11 mouse cellular contexts compared by ENCODE assay signal in the genomic region with DNA sequence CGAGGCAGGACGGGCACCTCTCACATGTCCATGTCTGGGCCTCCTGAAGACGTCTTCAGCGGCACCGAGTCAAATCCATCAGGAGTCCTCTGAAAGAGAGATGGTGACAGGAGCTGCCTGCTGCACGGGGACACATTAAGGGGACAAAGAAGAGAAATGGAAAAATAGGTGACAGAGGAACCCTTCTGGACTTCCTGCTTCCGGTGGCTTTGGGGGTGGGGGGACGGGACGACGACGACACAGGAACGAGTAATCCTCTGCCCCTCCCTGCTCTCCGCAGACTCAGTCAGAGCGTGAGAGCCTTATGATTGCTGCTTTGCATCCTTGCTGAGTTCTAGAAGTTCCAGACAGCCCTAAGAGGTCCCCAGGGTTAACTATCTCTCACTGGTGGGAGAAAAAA. TPM values are rescaled to one million over a fixed set of nuclear protein-coding genes. Genes with fewer than 3 reads are reported as not detected.
DNase-seq lines count a peak whose midpoint lies in the region; ATAC-seq and TF ChIP-seq lines count a peak whose summit lies in the region.
"Had no signal": no experiment of that assay in that cellular context is flagged by ENCODE, and none has a peak within 500 bp of the region (broad histone marks: within the 10 kb centered on the region; RNA-seq: fewer than 3 reads in every experiment).

No protein-coding gene starts in this region.

- H3K9me3 ChIP-seq in kidney, embryonic 14.5 days (ENCODE audit: control insufficient read depth, low read length) = no peaks in the 10 kb centered on the region
- H3K9me3 ChIP-seq in CH12.LX (replicated peaks; ENCODE audit: low read length) = no peaks in the 10 kb centered on the region
- no peaks in the 10 kb centered on the region for H3K9me3 ChIP-seq in embryonic facial prominence, embryonic 15.5 days (replicated peaks)
- H3K9me3 ChIP-seq: neural tube, embryonic 13.5 days had no signal

- no peaks in the 10 kb centered on the region for H3K4me1 ChIP-seq in kidney, embryonic 14.5 days (ENCODE audit: control insufficient read depth, insufficient read depth, low read length)
- peaks cover 4 to 14% of the 10 kb centered on the region in 2 experiments for H3K4me1 ChIP-seq in CH12.LX (ENCODE audit: control insufficient read depth in 1 of 2, insufficient read depth in 2 of 2)
- H3K4me1 ChIP-seq in embryonic facial prominence, embryonic 15.5 days = peaks cover 5% of the 10 kb centered on the region; the same call in 1 of the 2 replicates
- H3K4me1 ChIP-seq: neural tube, embryonic 13.5 days had no signal

- dilution Hi-C loops in CH12.LX (cut with MboI; ENCODE audit: extremely low pct_ligation_motif_present, extremely low pct_unique_long_range_greater_than_20kb, low sequenced_read_pairs) = no loop called here

- TF ChIP-seq RAD21 in CH12.LX (IDR thresholded peaks at IDR 0.05; ENCODE audit: low read depth, low read length) = no peak

- no peaks in the 10 kb centered on the region for H3K36me3 ChIP-seq in kidney, embryonic 14.5 days (ENCODE audit: control insufficient read depth, insufficient read depth, low read length)
- H3K36me3 ChIP-seq in CH12.LX (replicated peaks in 1 of 2; ENCODE audit: control insufficient read depth in 1 of 2, insufficient read depth in 1 of 2, low read length in 1 of 2) = no peaks in the 10 kb centered on the region
- H3K36me3 ChIP-seq in embryonic facial prominence, embryonic 15.5 days = no peaks in the 10 kb centered on the region
- H3K36me3 ChIP-seq: neural tube, embryonic 13.5 days had no signal

- no peak overlapping the region for H3K4me3 ChIP-seq in kidney, embryonic 14.5 days (ENCODE audit: low read length)
- H3K4me3 ChIP-seq in CH12.LX (replicated peaks in 1 of 3; ENCODE audit: low read depth in 2 of 3, low read length in 2 of 3, poor library complexity in 1 of 3) = peak overlapping the region; percentile 70 to 89 (median 82)
- no peak overlapping the region for H3K4me3 ChIP-seq in embryonic facial prominence, embryonic 15.5 days (replicated peaks)
- H3K4me3 ChIP-seq: neural tube, embryonic 13.5 days had no signal

- 0 out of 2 replicates have a peak overlapping the region, but pooled peaks have one; percentile 1 for H3K4me2 ChIP-seq in kidney, embryonic 14.5 days (replicated peaks; ENCODE audit: low read depth, low read length)
- H3K4me2 ChIP-seq in CH12.LX (ENCODE audit: insufficient read depth, low read depth, poor library complexity, severe bottlenecking) = peak overlapping the region; percentile 80
- H3K4me2 ChIP-seq in embryonic facial prominence, embryonic 15.5 days (replicated peaks) = 0 out of 2 replicates have a peak overlapping the region, but pooled peaks have one; percentile 22
- H3K4me2 ChIP-seq: neural tube, embryonic 13.5 days had no signal

- no peak overlapping the region for H3K27ac ChIP-seq in kidney, embryonic 14.5 days (ENCODE audit: low read depth, low read length)
- H3K27ac ChIP-seq in CH12.LX (ENCODE audit: insufficient read depth, low read depth) = peak overlapping the region; percentile 71
- no peak overlapping the region; the same call in 1 of the 2 replicates for H3K27ac ChIP-seq in embryonic facial prominence, embryonic 15.5 days (replicated peaks)
- H3K27ac ChIP-seq: neural tube, embryonic 13.5 days had no signal

- TF ChIP-seq CTCF in CH12.LX (conservative IDR thresholded peaks at IDR 0.05 in 1 of 2, IDR thresholded peaks at IDR 0.05 in 1 of 2; ENCODE audit: low read depth in 2 of 2, low read length in 2 of 2) = no peak

- no peak for ATAC-seq in kidney, embryonic 14.5 days (ENCODE audit: low FRiP score, low TSS enrichment)
- no peak for ATAC-seq in embryonic facial prominence, embryonic 15.5 days (ENCODE audit: insufficient number of reproducible peaks, low FRiP score, low TSS enrichment, low read depth)

- no peak for TF ChIP-seq EP300 in CH12.LX (IDR thresholded peaks at IDR 0.05; ENCODE audit: low read length)

- no peak overlapping the region for H3K9ac ChIP-seq in kidney, embryonic 14.5 days (ENCODE audit: low read depth, low read length)
- H3K9ac ChIP-seq in CH12.LX (ENCODE audit: insufficient read depth, low read depth) = peak overlapping the region; percentile 94
- H3K9ac ChIP-seq in embryonic facial prominence, embryonic 15.5 days = no peak overlapping the region
- H3K9ac ChIP-seq: neural tube, embryonic 13.5 days had no signal

- peak; percentile 83 for TF ChIP-seq POLR2A in CH12.LX (IDR thresholded peaks at IDR 0.05; ENCODE audit: low read depth, low read length)

- in situ Hi-C loops in CH12.LX (cut with MboI; ENCODE audit: low pct_ligation_motif_present, low pct_unique_long_range_greater_than_20kb, low sequenced_read_pairs) = no loop called here

- WGBS in kidney, embryonic 14.5 days = 60% methylated on average over 14 of the region's 14 CpGs
- 46% methylated on average over 14 of the region's 14 CpGs for whole genome bisulfite sequencing in embryonic facial prominence, embryonic 15.5 days

- no peaks in the 10 kb centered on the region for H3K27me3 ChIP-seq in kidney, embryonic 14.5 days (ENCODE audit: control insufficient read depth, insufficient read depth, low read length)
- no peaks in the 10 kb centered on the region for H3K27me3 ChIP-seq in CH12.LX (replicated peaks)
- no peaks in the 10 kb centered on the region for H3K27me3 ChIP-seq in embryonic facial prominence, embryonic 15.5 days
- H3K27me3 ChIP-seq: neural tube, embryonic 13.5 days had no signal

- DNase-seq in kidney, postnatal 25 days = no peak
- DNase-seq in CH12.LX (ENCODE audit: extremely low read depth) = peak; percentile 92
- peak; percentile 72 for DNase-seq in naive thymus-derived CD4-positive, alpha-beta T cell, adult 2 months (ENCODE audit: low read depth)
- no peak for DNase-seq in gastrocnemius, adult 8-10 months (ENCODE audit: low spot score in 2 of 2)
- DNase-seq in adrenal gland, postnatal 14 days = no peak
- DNase-seq in left cerebral cortex, adult 8-10 months (ENCODE audit: low spot score in 2 of 2) = no peak
- DNase-seq: cerebellum, adult 9-11 months; gastrocnemius, postnatal 25 days had no signal

- no peaks in the 10 kb centered on the region for H3K79me2 ChIP-seq in CH12.LX (replicated peaks; ENCODE audit: control insufficient read depth, extremely low read depth, insufficient read depth, poor library complexity, severe bottlenecking)

TF ChIP-seq in CH12.LX, 34 proteins besides CTCF, POLR2A, EP300 and RAD21 (continues in another document):
- TF ChIP-seq TBP (conservative IDR thresholded peaks at IDR 0.05; ENCODE audit: low read depth, low read length) (peak; percentile 80), BHLHE40 (IDR thresholded peaks at IDR 0.05; ENCODE audit: low read depth, low read length) (no peak), HCFC1 (IDR thresholded peaks at IDR 0.05; ENCODE audit: low read depth, low read length) (peak; percentile 77), MEF2A (IDR thresholded peaks at IDR 0.05; ENCODE audit: borderline replicate concordance, low read depth, low read length) (no peak; the same call in 1 of the 2 replicates), SIN3A (IDR thresholded peaks at IDR 0.05; ENCODE audit: low read length) (peak; percentile 55), PAX5 (IDR thresholded peaks at IDR 0.05; ENCODE audit: low read length) (no peak), UBTF (IDR thresholded peaks at IDR 0.05; ENCODE audit: low read depth, low read length) (no peak), TCF12 (IDR thresholded peaks at IDR 0.05; ENCODE audit: low read depth, low read length) (peak; percentile 78), USF1 (IDR thresholded peaks at IDR 0.05; ENCODE audit: low read depth, low read length) (no peak), RCOR1 (conservative IDR thresholded peaks at IDR 0.05; ENCODE audit: low read depth, low read length) (no peak), ZNF384 (IDR thresholded peaks at IDR 0.05; ENCODE audit: low read depth, low read length) (peak; percentile 73; the same call in 1 of the 2 replicates), ETS1 (conservative IDR thresholded peaks at IDR 0.05; ENCODE audit: low read depth, low read length) (peak; percentile 38; the same call in 1 of the 2 replicates), JUN (IDR thresholded peaks at IDR 0.05; ENCODE audit: insufficient read depth, low read depth, low read length) (no peak), E2F4 (IDR thresholded peaks at IDR 0.05; ENCODE audit: insufficient replicate concordance, low read depth, low read length) (no peak), POLR2AphosphoS2 (IDR thresholded peaks at IDR 0.05; ENCODE audit: low read depth, low read length) (no peak; the same call in 1 of the 2 replicates), GABPA (IDR thresholded peaks at IDR 0.05; ENCODE audit: insufficient replicate concordance, low read depth, low read length) (no peak), CHD1 (IDR thresholded peaks at IDR 0.05; ENCODE audit: low read depth, low read length) (no peak), MXI1 (IDR thresholded peaks at IDR 0.05; ENCODE audit: low read depth, low read length) (no peak), MYC (IDR thresholded peaks at IDR 0.05; ENCODE audit: low read depth, low read length) (peak; percentile 54; the same call in 1 of the 2 replicates), USF2 (conservative IDR thresholded peaks at IDR 0.05; ENCODE audit: low read depth, low read length) (no peak), MAZ (IDR thresholded peaks at IDR 0.05; ENCODE audit: low read depth, low read length) (peak; percentile 78), ZKSCAN1 (IDR thresholded peaks at IDR 0.05; ENCODE audit: borderline replicate concordance, low read depth, low read length) (no peak)

RNA-seq across cellular contexts. Expression of gene Sars, which starts 13.4 kb away (rescaled TPM):
- polyA plus RNA-seq in kidney, embryonic 14.5 days (2014; fragmentation: Nextera tagmentation; extraction: Ambion mirVana) = 106 and 120 TPM in 2 replicates
- total RNA-seq in CH12.LX (2012; rRNA removed) (255 and 373 TPM in 2 replicates), CH12.LX (2014; rRNA removed) (377 and 422 TPM in 2 replicates)
- 394 and 470 TPM in 2 replicates for polyA plus RNA-seq in CH12.LX (2012; ENCODE audit: insufficient read length, low read depth)
- polyA plus RNA-seq in embryonic facial prominence, embryonic 15.5 days (2015; fragmentation: Nextera tagmentation; extraction: Ambion mirVana) = 117 and 120 TPM in 2 replicates
- total RNA-seq in gastrocnemius, adult 8-10 months (2022) = 100 to 1,000 TPM; 106 to 124 (median 111) TPM
- 144 and 167 TPM in 2 replicates for total RNA-seq in adrenal gland, postnatal 14 days (2021)
- 100 to 1,000 TPM; 234 to 244 (median 236) TPM for total RNA-seq in left cerebral cortex, adult 8-10 months (2022)

RNA-seq across cellular contexts. Expression of gene Celsr2, which starts 43.0 kb away (rescaled TPM):
- polyA plus RNA-seq in kidney, embryonic 14.5 days (2014; fragmentation: Nextera tagmentation; extraction: Ambion mirVana) = 22.1 and 27.9 TPM in 2 replicates
- total RNA-seq in CH12.LX (2012; rRNA removed) (not detected in 2 replicates), CH12.LX (2014; rRNA removed) (not detected in 2 replicates)
- polyA plus RNA-seq in CH12.LX (2012; ENCODE audit: insufficient read length, low read depth) = not detected in 2 replicates
- polyA plus RNA-seq in embryonic facial prominence, embryonic 15.5 days (2015; fragmentation: Nextera tagmentation; extraction: Ambion mirVana) = 20.1 and 20.7 TPM in 2 replicates
- 10 to 100 TPM in 2 of 4 experiments, 1 to 10 TPM in 2; 8.9 to 12.5 (median 9.6) TPM for total RNA-seq in gastrocnemius, adult 8-10 months (2022)
- 8.7 and 11.0 TPM in 2 replicates for total RNA-seq in adrenal gland, postnatal 14 days (2021)
- 100 to 1,000 TPM; 145 to 152 (median 149) TPM for total RNA-seq in left cerebral cortex, adult 8-10 months (2022)

Comparison
In these comparisons a context has a peak if more than half of its experiments do, and no peak if none do; other contexts are left out.
1. H3K4me2 ChIP-seq: peak in every context shown above with its lines; median percentile 80 in CH12.LX; 22 in embryonic facial prominence, embryonic 15.5 days; 1 in kidney, embryonic 14.5 days.
2. H3K4me3 ChIP-seq: peak in CH12.LX (3 of 3); none in kidney, embryonic 14.5 days (single experiment) and embryonic facial prominence, embryonic 15.5 days (single experiment).
3. DNase-seq: peak in CH12.LX (single experiment) and naive thymus-derived CD4-positive, alpha-beta T cell, adult 2 months (single experiment); none in kidney, postnatal 25 days (0 of 2), gastrocnemius, adult 8-10 months (0 of 2), adrenal gland, postnatal 14 days (single experiment) and left cerebral cortex, adult 8-10 months (0 of 2).
4. RNA of gene Celsr2, which starts 43.0 kb away (total RNA-seq): 145 to 152 TPM in left cerebral cortex, adult 8-10 months; 8.9 to 12.5 TPM in gastrocnemius, adult 8-10 months, 8.7 to 11.0 TPM in adrenal gland, postnatal 14 days and not detected in CH12.LX; every median in the first group is over 10 times any median in the second.